Mouse (Mus musculus) forebrain, embryonic 14.5 days (tissue): ENCODE results near the gene Borcs5. TPM values are rescaled to one million over a fixed set of nuclear protein-coding genes. Genes with fewer than 3 reads are reported as not detected.

Experiments used
- ATAC-seq: fragments of 200-750 bp; cut with Nextera tagmentation; 2 replicates; pipeline ENCODE4 v1.8.0; 2017; ENCODE audit warnings: mild to moderate bottlenecking, moderate library complexity
- DNase-seq: peaks from one replicate; pipeline ENCODE4 v3.0.0-alpha.2; 2015; ENCODE audit warnings: low spot score
- H3K27ac ChIP-seq: fragments of 300-500 bp; sonication (generic); 2 replicates; pipeline ENCODE4 v1.5.1; 2014; ENCODE audit warnings: low read depth, mild to moderate bottlenecking, control low read depth, low read length, moderate library complexity
- H3K27me3 ChIP-seq: fragments of 300-500 bp; sonication (generic); replicated peaks from 2 replicates; pipeline ENCODE4 v1.6.1; 2014; ENCODE audit warnings: low read length, control low read depth, mixed read lengths; ENCODE audit not compliant: control insufficient read depth, insufficient read depth
- H3K36me3 ChIP-seq: fragments of 300-500 bp; sonication (generic); 2 replicates; pipeline ENCODE4 v1.6.1; 2014; ENCODE audit warnings: low read length, control low read depth; ENCODE audit not compliant: control insufficient read depth, insufficient read depth
- H3K4me1 ChIP-seq: fragments of 300-500 bp; sonication (generic); 2 replicates; pipeline ENCODE4 v1.6.1; 2014; ENCODE audit warnings: antibody characterized with exemption, low read length, control low read depth; ENCODE audit not compliant: control insufficient read depth, insufficient read depth
- H3K4me2 ChIP-seq: fragments of 300-500 bp; sonication (generic); 2 replicates; pipeline ENCODE4 v1.6.1; 2014; ENCODE audit warnings: mild to moderate bottlenecking, control low read depth, low read length
- H3K4me3 ChIP-seq: fragments of 300-500 bp; sonication (generic); 2 replicates; pipeline ENCODE4 v1.5.1; 2014; ENCODE audit warnings: low read depth, low read length, control low read depth
- H3K9ac ChIP-seq: fragments of 300-500 bp; sonication (generic); 2 replicates; pipeline ENCODE4 v1.6.1; 2014; ENCODE audit warnings: mild to moderate bottlenecking, low read length, control low read depth, moderate library complexity
- H3K9me3 ChIP-seq: fragments of 300-500 bp; sonication (generic); replicated peaks from 2 replicates; pipeline ENCODE4 v1.6.1; 2016; ENCODE audit warnings: low read length, control low read depth, mixed read lengths; ENCODE audit not compliant: control insufficient read depth
- WGBS: fragments of 180-500 bp; shearing (Covaris S2); extraction: QIAGEN DNeasy Blood & Tissue Kit; methylation state at CpG from one replicate; pipeline ENCODE4 v1.1.7; 2014; 5-methylcytosine and 5-hydroxymethylcytosine counted together
- polyA plus RNA-seq: library from polyadenylated mRNA; unstranded; fragments of >200 nt; fragmentation: Nextera tagmentation; extraction: Ambion mirVana; gene quantifications from 2 replicates; pipeline ENCODE4 v1.2.1, GENCODE M21; 2014

Gene Borcs5
- polyA plus RNA-seq, 1 experiment from 2014 or later: 45.8 TPM

GRCm38 (mm10) chr6:134639900-134640299, 590 bp downstream of the Borcs5 start:
- Histone ChIP-seq H3K9me3 (no peaks in the 10 kb centered on the region), H3K27ac (no peak overlapping the region), H3K9ac (no peak overlapping the region), H3K27me3 (no peaks in the 10 kb centered on the region), H3K4me1 (no peaks in the 10 kb centered on the region), H3K4me3 (no peak overlapping the region), H3K36me3 (0 out of 2 replicates have a peak, but pooled peaks cover 5% of the 10 kb centered on the region), H3K4me2 (no peak overlapping the region)
- no peak for ATAC-seq
- WGBS: 95% methylated on average over 1 of the region's 1 CpGs
- DNase-seq: no peak

DNA sequence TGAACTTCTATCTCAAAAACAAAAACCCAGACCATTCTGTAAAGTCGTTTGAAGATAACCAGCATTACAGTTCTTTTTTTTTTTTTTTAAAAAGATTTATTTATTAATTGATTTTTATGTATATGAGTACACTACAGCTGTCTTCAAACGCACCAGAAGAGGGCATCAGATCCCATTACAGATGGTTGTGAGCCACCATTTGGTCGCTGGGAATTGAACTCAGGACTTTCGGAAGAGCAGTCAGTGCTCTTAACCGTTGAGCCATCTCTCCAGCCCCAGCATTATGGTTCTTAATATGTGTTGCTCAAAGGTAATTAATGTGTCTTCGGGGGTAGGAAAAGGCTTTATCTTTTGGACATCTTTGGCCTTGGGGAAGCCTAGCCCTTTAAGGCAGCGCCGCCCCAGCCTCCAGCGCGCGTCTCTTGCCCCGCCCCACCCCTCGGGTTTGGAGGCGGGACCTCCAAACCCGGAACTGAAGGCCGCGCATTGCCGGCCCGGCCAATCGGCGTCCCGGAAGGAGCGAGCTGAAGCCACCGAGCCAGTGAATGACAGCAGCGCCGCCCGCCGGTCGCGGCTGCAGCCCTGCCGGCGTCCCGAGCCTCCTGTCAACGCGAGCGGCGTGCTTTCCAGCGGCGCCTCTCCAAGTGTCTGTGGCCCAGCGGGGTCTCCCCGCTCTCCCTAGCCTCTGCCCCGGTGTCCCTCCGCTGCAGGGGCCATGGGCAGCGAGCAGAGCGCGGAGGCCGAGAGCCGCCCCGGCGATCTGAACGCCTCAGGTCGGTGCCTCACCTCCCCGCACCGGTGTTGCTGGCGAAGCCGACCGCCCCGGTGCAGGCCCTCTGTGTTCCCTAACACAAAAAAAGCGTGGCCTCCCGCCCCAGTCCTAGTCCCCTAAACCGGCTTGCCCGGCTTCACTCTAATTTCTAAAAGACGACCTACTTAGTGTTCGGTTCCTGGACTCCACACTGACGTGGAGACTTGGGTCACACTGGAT, 1.5 kb downstream of the Borcs5 start:
- H3K36me3 ChIP-seq: peaks cover 14% of the 10 kb centered on the region
- H3K4me1 ChIP-seq: no peaks in the 10 kb centered on the region
- peak overlapping the region; percentile 92 for H3K9ac ChIP-seq
- H3K9me3 ChIP-seq: no peaks in the 10 kb centered on the region
- WGBS: 1% methylated on average over 64 of the region's 65 CpGs
- peak overlapping the region; percentile 83 for H3K4me3 ChIP-seq
- H3K27ac ChIP-seq: peak overlapping the region; percentile 82
- peak; percentile 98 for DNase-seq
- no peaks in the 10 kb centered on the region for H3K27me3 ChIP-seq
- peak; percentile 100 for ATAC-seq
- peak overlapping the region; percentile 77 for H3K4me2 ChIP-seq

DNA sequence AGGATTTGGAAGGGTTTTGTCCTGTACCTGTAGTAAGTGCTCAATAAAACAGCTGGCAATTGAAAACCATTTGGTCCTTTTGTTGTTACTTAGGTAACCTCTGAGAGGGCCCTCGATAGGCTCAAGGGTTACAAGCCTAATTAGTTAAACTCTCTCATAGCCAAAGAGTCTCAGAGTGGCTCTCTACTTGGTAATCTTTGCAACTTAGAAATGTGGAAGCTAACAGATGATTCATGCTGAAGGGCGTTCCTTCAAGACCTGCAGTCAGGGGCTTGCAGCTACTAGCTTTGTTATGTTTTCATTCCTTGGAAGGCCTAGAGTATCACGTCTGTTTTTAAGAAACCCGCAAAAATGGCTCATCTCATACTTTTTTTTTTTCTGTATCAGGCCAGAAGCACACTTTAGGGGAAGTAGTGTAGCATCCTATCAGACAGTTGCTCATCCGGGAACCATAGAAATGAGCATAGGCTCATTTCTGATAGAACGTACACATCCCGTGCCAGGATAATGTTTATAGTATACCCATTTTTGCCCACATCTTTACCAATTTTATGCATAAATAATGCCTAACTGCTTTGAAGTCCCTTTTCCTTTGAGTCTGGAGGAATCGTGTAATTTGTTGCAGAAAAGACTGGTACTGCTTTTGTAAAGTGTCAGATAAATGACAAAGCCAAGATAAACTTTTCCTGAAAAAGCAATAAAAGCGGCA, 2.6 kb downstream of the Borcs5 start:
- no peak for ATAC-seq
- 75% methylated on average over 9 of the region's 9 CpGs for WGBS

DNA sequence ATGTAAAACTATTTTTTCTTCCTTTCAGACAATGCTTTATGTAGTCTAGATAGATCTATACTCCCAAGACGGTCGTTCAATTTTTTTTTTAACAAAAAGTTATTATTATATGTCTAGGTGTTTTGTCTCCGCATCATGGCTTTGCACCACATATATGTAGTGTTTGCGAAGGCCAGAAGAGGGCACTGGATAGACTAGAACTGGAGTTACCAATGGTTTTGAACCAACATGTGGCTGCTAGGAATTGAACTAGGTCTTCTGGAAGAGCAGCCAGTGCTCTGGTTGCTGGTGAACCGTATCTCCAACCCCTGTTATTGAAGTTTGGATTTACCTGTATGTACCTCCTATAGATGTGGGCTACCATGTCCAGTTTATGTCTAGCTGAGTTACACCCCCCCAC, 4.0 kb downstream of the Borcs5 start:
- H3K9me3 ChIP-seq: no peaks in the 10 kb centered on the region
- H3K27ac ChIP-seq: no peak overlapping the region
- WGBS: 91% methylated on average over 5 of the region's 5 CpGs
- H3K36me3 ChIP-seq: peaks cover 18% of the 10 kb centered on the region
- H3K4me3 ChIP-seq: no peak overlapping the region
- peaks cover 8% of the 10 kb centered on the region for H3K4me1 ChIP-seq
- H3K4me2 ChIP-seq: no peak overlapping the region
- DNase-seq (no peak), ATAC-seq (no peak)
- H3K27me3 ChIP-seq: no peaks in the 10 kb centered on the region
- no peak overlapping the region for H3K9ac ChIP-seq

More for the DNA sequence above, 2.6 kb downstream of the Borcs5 start:
- Histone ChIP-seq H3K36me3 (peaks cover 18% of the 10 kb centered on the region), H3K4me2 (peak overlapping the region; percentile 77), H3K9ac (peak overlapping the region; percentile 92), H3K4me3 (peak overlapping the region; percentile 83), H3K27me3 (no peaks in the 10 kb centered on the region), H3K9me3 (no peaks in the 10 kb centered on the region), H3K27ac (no peak overlapping the region), H3K4me1 (no peaks in the 10 kb centered on the region)
- peak; percentile 2 for DNase-seq

DNA sequence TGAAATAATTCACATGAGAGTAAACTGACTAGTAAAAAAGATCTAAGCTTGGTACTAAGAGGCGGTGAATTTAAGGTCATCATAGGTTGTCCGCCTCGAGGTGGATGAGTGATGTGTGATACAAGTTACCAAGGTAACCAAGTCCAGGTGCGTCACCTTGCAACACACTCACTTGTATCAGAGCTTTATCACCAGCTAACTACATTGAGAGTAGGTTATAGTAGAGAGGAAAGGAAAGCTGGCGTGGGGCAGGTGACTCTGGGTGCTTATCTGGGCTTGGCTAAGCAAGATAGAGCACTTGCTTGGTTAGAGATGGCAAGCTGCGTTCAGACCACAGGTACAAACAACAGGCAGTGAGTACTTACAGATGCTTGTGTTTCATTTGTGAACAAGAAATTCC, 7.5 kb downstream of the Borcs5 start:
- H3K9ac ChIP-seq: 0 out of 2 replicates have a peak overlapping the region, but pooled peaks have one; percentile 21
- H3K4me3 ChIP-seq: no peak overlapping the region
- H3K4me1 ChIP-seq: peaks cover 15% of the 10 kb centered on the region
- DNase-seq: no peak
- H3K27me3 ChIP-seq: no peaks in the 10 kb centered on the region
- no peaks in the 10 kb centered on the region for H3K9me3 ChIP-seq
- H3K36me3 ChIP-seq: peaks cover 18% of the 10 kb centered on the region
- no peak overlapping the region for H3K27ac ChIP-seq
- H3K4me2 ChIP-seq: no peak overlapping the region
- no peak for ATAC-seq
- WGBS: 91% methylated on average over 6 of the region's 6 CpGs

DNA sequence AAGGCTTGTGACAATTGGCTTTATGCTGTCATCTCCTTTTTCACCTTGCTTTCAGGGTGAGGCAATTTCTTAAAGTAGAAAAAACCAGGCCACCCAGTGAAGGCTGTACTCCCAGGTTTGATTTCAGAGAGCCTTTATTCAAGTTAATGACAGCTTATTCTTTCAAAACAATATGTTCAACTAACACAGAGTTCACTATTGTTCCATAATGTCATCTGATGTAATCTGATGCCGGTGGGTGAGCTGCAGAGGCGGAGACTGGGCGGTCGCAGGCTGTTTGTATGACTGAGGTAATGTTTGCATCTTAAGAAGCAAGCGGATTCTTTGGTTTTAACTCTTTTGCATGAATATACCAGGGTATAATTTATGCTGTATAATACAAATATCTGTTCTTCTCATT, 8.3 kb downstream of the Borcs5 start:
- no peaks in the 10 kb centered on the region for H3K27me3 ChIP-seq
- ATAC-seq (peak; percentile 69; the same call in 1 of the 2 replicates), DNase-seq (peak; percentile 59)
- no peak overlapping the region; the same call in 1 of the 2 replicates for H3K27ac ChIP-seq
- no peak overlapping the region for H3K4me2 ChIP-seq
- H3K4me3 ChIP-seq: no peak overlapping the region
- H3K4me1 ChIP-seq: peaks cover 15% of the 10 kb centered on the region
- peaks cover 18% of the 10 kb centered on the region for H3K36me3 ChIP-seq
- WGBS: 3% methylated on average over 5 of the region's 5 CpGs
- H3K9me3 ChIP-seq: no peaks in the 10 kb centered on the region
- no peak overlapping the region for H3K9ac ChIP-seq

- H3K4me2 ChIP-seq: no peak overlapping the region
- H3K9ac ChIP-seq: no peak overlapping the region
- no peaks in the 10 kb centered on the region for H3K27me3 ChIP-seq
- 22% methylated on average over 5 of the region's 5 CpGs for WGBS
- peak; percentile 44 for DNase-seq
- peaks cover 15% of the 10 kb centered on the region for H3K4me1 ChIP-seq
- no peak overlapping the region for H3K27ac ChIP-seq
- H3K4me3 ChIP-seq: no peak overlapping the region
- no peaks in the 10 kb centered on the region for H3K9me3 ChIP-seq
- H3K36me3 ChIP-seq: peaks cover 18% of the 10 kb centered on the region
- peak; percentile 76 for ATAC-seq
Observed at GRCm38 (mm10) chr6:134648356-134648755, 9.0 kb downstream of the Borcs5 start.

- H3K4me2 ChIP-seq: no peak overlapping the region
- no peak for ATAC-seq
- no peaks in the 10 kb centered on the region for H3K27me3 ChIP-seq
- H3K9me3 ChIP-seq: no peaks in the 10 kb centered on the region
- no peak overlapping the region for H3K4me3 ChIP-seq
- no peaks in the 10 kb centered on the region for H3K4me1 ChIP-seq
- 86% methylated on average over 4 of the region's 4 CpGs for WGBS
- H3K27ac ChIP-seq: no peak overlapping the region
- DNase-seq: no peak
- H3K9ac ChIP-seq: no peak overlapping the region
- no peaks in the 10 kb centered on the region for H3K36me3 ChIP-seq
Observed at GRCm38 (mm10) chr6:134656527-134656926, 17.2 kb downstream of the Borcs5 start.
